Mouse (Mus musculus) liver, embryonic 11.5 days (tissue): ENCODE results near the gene C2cd6. TPM values are rescaled to one million over a fixed set of nuclear protein-coding genes. Genes with fewer than 3 reads are reported as not detected.
A peak's percentile ranks its signal among the peaks of the same experiment; 100 is the strongest.

Experiments used
- ATAC-seq: fragments of 200-750 bp; cut with Nextera tagmentation; replicated peaks from 2 replicates; pipeline ENCODE4 v1.8.0; 2017; ENCODE audit warnings: moderate number of reproducible peaks, mild to moderate bottlenecking, moderate TSS enrichment, moderate library complexity; ENCODE audit not compliant: low FRiP score
- DNase-seq: peaks from one replicate; pipeline ENCODE4 v3.0.0-alpha.2; 2017; ENCODE audit warnings: low spot score
- H3K27ac ChIP-seq: fragments of 300-500 bp; sonication (generic); 2 replicates; pipeline ENCODE4 v1.5.1; 2014; ENCODE audit warnings: mild to moderate bottlenecking, low read depth, low read length, control low read depth
- H3K27me3 ChIP-seq: fragments of 300-500 bp; sonication (generic); replicated peaks from 2 replicates; pipeline ENCODE4 v1.6.1; 2014; ENCODE audit warnings: low read length, mixed read lengths; ENCODE audit not compliant: control insufficient read depth, insufficient read depth
- H3K36me3 ChIP-seq: fragments of 300-500 bp; sonication (generic); 2 replicates; pipeline ENCODE4 v1.6.1; 2014; ENCODE audit warnings: mild to moderate bottlenecking, low read length, moderate library complexity, mixed read lengths; ENCODE audit not compliant: control insufficient read depth, insufficient read depth
- H3K4me1 ChIP-seq: fragments of 300-500 bp; sonication (generic); replicated peaks from 2 replicates; pipeline ENCODE4 v1.6.1; 2014; ENCODE audit warnings: low read length, mixed read lengths; ENCODE audit not compliant: control insufficient read depth, insufficient read depth
- H3K4me2 ChIP-seq: fragments of 300-500 bp; sonication (generic); 2 replicates; pipeline ENCODE4 v1.6.1; 2014; ENCODE audit warnings: mild to moderate bottlenecking, control low read depth, moderate library complexity
- H3K4me3 ChIP-seq: fragments of 300-500 bp; sonication (generic); 2 replicates; pipeline ENCODE4 v1.5.1; 2014; ENCODE audit warnings: low read depth, low read length, control low read depth
- H3K9ac ChIP-seq: fragments of 300-500 bp; sonication (generic); 2 replicates; pipeline ENCODE4 v1.6.1; 2014; ENCODE audit warnings: low read depth, low read length, control low read depth
- H3K9me3 ChIP-seq: fragments of 300-500 bp; sonication (generic); 2 replicates; pipeline ENCODE4 v1.6.1; 2016; ENCODE audit warnings: low read length, inconsistent platforms, mixed read lengths; ENCODE audit not compliant: control insufficient read depth
- WGBS: fragments of 180-500 bp; shearing (Covaris S2); extraction: QIAGEN DNeasy Blood & Tissue Kit; methylation state at CpG from one replicate; pipeline ENCODE4 v1.1.7; 2014; 5-methylcytosine and 5-hydroxymethylcytosine counted together
- polyA plus RNA-seq: library from polyadenylated mRNA; unstranded; fragments of >200 nt; fragmentation: Nextera tagmentation; extraction: Ambion mirVana; gene quantifications from 2 replicates; pipeline ENCODE4 v1.2.1, GENCODE M21; 2014

The C2cd6 gene
- polyA plus RNA-seq: not detected in 2 replicates

DNA sequence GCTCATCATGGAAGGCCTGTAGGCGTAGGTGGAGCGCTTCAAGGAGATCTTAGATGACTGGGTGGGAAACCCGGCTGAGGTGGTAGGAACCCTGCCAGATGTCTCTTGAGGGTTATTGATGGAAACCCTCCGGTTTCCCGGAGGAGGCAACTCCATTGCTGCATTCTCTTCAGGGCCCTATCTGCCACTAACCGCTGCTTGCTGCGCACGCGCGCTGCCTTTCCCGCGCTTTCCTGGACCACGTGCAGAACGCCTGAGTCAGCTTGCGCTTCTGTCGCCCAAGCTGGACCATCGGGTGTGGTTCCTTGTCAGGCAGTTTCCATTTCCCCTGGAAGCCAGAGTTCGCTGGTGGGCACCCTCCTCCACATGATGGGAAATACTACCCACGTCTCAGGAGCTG lies at the start of gene C2cd6:
Gene C2cd6 (minus strand): TSS at position 196 of the 400 bp plus-strand sequence.
- DNase-seq (no peak), ATAC-seq (no peak)
- H3K4me2 ChIP-seq: no peak within 1 kb of the TSS
- no peak within 1 kb of the TSS for H3K27ac ChIP-seq
- H3K27me3 ChIP-seq: no peaks in the 10 kb centered on the region
- no peaks in the 10 kb centered on the region for H3K36me3 ChIP-seq
- H3K4me1 ChIP-seq: no peaks in the 10 kb centered on the region
- H3K9ac ChIP-seq: no peak within 1 kb of the TSS
- H3K4me3 ChIP-seq: no peak within 1 kb of the TSS
- 86% methylated on average over 19 of the region's 19 CpGs for WGBS
- no peaks in the 10 kb centered on the region for H3K9me3 ChIP-seq

DNA sequence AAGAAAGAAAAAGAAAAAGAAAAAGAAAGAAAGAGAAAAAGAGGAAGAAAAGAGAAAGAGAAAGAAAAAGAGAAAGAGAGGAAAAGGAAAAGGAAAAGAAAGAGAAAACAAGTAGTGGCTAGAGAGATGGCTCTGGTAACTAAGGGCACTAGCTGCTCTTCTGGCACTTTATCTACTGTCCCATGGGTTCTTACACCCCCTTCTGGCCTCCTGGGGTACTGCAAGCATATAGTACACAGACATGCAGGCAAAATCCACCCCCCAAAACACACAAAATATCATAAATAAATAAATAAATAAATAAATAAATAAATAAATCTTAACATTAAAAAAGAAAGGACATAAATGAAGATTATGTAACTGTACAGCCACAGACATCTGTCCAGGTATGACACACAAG lies 48.1 kb upstream of the C2cd6 start:
- no peak overlapping the region for H3K27ac ChIP-seq
- H3K4me3 ChIP-seq: no peak overlapping the region
- no peaks in the 10 kb centered on the region for H3K36me3 ChIP-seq
- no peak overlapping the region for H3K9ac ChIP-seq
- H3K27me3 ChIP-seq: no peaks in the 10 kb centered on the region
- DNase-seq (peak; percentile 59), ATAC-seq (no peak)
- no peaks in the 10 kb centered on the region for H3K4me1 ChIP-seq
- H3K9me3 ChIP-seq: no peaks in the 10 kb centered on the region
- H3K4me2 ChIP-seq: no peak overlapping the region

GRCm38 (mm10) chr1:59134419-59134818 lies 39.7 kb upstream of the C2cd6 start:
- Histone ChIP-seq H3K4me1 (no peaks in the 10 kb centered on the region), H3K9me3 (no peaks in the 10 kb centered on the region), H3K9ac (no peak overlapping the region), H3K27ac (no peak overlapping the region), H3K36me3 (no peaks in the 10 kb centered on the region), H3K4me2 (no peak overlapping the region), H3K27me3 (no peaks in the 10 kb centered on the region), H3K4me3 (no peak overlapping the region)
- ATAC-seq (no peak), DNase-seq (no peak)
- 74% methylated on average over 5 of the region's 5 CpGs for WGBS

DNA sequence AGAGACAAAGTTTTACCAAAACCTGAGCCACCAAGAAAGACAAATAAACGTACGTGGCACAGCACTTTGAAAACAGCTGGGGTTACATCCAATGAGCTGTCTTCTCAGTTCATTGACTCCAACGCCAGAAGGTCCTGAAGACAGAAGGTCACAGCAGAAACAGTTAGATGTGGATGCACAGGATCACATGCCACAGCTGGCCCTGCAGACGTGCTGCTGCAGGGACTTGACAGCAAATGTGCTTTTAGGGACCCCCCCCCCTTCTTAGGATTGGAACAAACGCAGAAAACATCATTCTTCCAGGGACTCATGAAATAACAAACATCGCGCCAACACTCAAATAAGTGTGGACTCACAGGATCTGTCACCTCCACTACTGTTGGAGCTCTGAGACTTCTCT lies 34.2 kb upstream of the C2cd6 start:
- no peaks in the 10 kb centered on the region for H3K9me3 ChIP-seq
- H3K4me3 ChIP-seq: no peak overlapping the region
- no peak overlapping the region for H3K27ac ChIP-seq
- no peaks in the 10 kb centered on the region for H3K36me3 ChIP-seq
- no peak overlapping the region for H3K9ac ChIP-seq
- DNase-seq: no peak
- 68% methylated on average over 7 of the region's 7 CpGs for WGBS
- H3K4me2 ChIP-seq: no peak overlapping the region
- ATAC-seq: no peak
- no peaks in the 10 kb centered on the region for H3K27me3 ChIP-seq
- no peaks in the 10 kb centered on the region for H3K4me1 ChIP-seq

DNA sequence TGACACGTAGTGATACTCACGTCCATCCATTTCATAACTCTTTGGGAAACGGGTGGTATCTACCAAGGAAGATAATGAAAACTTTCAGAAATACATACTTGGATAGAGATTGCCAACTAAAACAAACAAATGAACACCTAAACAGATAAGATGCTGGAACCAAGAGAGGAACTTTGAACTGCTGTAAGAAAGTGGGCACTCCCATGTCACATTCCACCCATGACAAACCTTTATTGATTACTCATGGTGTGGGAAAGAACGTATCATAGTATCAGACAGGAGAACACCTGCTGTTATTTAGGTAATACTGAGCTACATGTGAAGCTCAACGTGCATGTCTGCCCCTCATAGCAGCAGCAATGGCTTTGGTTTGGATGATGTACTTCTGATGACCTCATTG lies 30.9 kb upstream of the C2cd6 start:
- H3K27me3 ChIP-seq: no peaks in the 10 kb centered on the region
- peaks cover under 1% of the 10 kb centered on the region; the same call in 1 of the 2 replicates for H3K4me1 ChIP-seq
- WGBS: 67% methylated on average over 5 of the region's 5 CpGs
- no peaks in the 10 kb centered on the region for H3K9me3 ChIP-seq
- no peak overlapping the region for H3K27ac ChIP-seq
- H3K4me2 ChIP-seq: no peak overlapping the region
- no peak for ATAC-seq
- no peak for DNase-seq
- H3K36me3 ChIP-seq: no peaks in the 10 kb centered on the region
- no peak overlapping the region for H3K4me3 ChIP-seq
- H3K9ac ChIP-seq: no peak overlapping the region

DNA sequence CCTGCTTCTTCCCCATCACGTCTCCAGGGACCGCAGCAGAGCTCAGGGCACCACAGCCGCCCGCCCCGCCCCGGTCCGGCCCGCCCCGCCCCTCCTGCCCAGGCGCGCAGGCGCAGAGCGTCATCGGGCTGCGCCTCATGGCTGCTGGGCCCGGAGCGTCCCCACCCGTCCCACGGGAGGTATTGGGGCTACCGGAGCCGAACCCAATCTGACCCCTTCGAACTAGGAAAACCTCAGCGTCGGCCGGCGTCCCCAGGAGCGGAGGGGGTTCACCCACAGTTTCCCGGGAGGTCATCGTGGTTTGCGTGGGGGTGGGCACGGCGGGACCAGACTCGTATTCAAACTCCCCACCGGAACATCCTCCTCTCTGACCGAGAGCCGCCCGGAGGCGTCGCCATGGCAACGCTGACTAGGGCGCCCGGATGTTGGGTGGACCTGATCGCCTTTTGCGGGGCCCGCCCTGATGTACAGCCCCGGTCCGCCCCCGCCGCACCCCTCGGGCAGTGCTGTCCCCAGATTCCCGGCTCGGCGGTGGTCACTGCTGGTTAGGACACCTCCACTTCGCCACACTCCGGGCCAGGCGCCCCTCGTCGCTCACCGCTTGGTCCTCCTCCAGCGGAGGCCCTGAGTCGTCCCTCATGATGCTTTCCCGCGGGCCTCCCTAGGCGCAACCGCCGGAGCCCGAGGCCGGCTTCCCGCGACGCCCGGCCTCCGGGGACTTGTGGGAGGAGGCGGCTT lies 25.2 kb upstream of the C2cd6 start, which contains the start of gene Tmem237:
Gene Tmem237 (minus strand): TSS at position 689 of the 738 bp plus-strand sequence.
- H3K27ac ChIP-seq: peak within 1 kb of the TSS; percentile 74
- peak within 1 kb of the TSS; percentile 77 for H3K4me3 ChIP-seq
- DNase-seq (peak; percentile 95), ATAC-seq (peak; percentile 96)
- peak within 1 kb of the TSS; percentile 82 for H3K9ac ChIP-seq
- under 1% methylated on average over 74 of the region's 74 CpGs for WGBS
- H3K36me3 ChIP-seq: no peaks in the 10 kb centered on the region
- H3K4me2 ChIP-seq: peak within 1 kb of the TSS; percentile 96
- no peaks in the 10 kb centered on the region for H3K27me3 ChIP-seq
- peaks cover 3% of the 10 kb centered on the region; the same call in 1 of the 2 replicates for H3K4me1 ChIP-seq
- no peaks in the 10 kb centered on the region for H3K9me3 ChIP-seq

DNA sequence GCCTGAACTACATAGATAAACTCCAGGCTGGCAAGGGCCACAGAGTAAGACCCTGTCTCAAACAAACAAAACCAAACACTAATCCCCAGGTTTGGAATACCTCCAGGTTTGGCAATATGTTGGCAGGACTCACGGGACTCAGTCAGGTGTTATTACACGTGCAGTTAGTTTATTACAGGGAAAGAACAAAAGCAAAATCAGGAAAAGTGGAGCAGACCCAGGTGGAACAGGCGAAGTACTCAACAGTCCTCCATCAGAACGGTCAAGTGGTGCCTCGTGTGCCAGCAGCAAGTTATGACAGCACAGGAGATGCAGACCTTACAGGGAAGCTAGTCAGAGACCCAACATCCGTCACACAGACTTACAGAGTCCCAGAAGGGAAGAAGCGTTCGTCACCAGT lies 15.8 kb upstream of the C2cd6 start:
- no peaks in the 10 kb centered on the region for H3K27me3 ChIP-seq
- H3K4me3 ChIP-seq: no peak overlapping the region
- ATAC-seq: no peak
- no peaks in the 10 kb centered on the region for H3K9me3 ChIP-seq
- H3K9ac ChIP-seq: no peak overlapping the region
- no peak overlapping the region for H3K27ac ChIP-seq
- H3K4me1 ChIP-seq: no peaks in the 10 kb centered on the region
- no peak for DNase-seq
- H3K4me2 ChIP-seq: no peak overlapping the region
- 80% methylated on average over 8 of the region's 8 CpGs for WGBS
- peaks cover 2% of the 10 kb centered on the region; the same call in 1 of the 2 replicates for H3K36me3 ChIP-seq

- no peak overlapping the region for H3K27ac ChIP-seq
- DNase-seq (no peak), ATAC-seq (no peak)
- H3K9me3 ChIP-seq: no peaks in the 10 kb centered on the region
- no peaks in the 10 kb centered on the region for H3K36me3 ChIP-seq
- H3K4me2 ChIP-seq: no peak overlapping the region
- H3K4me3 ChIP-seq: no peak overlapping the region
- H3K27me3 ChIP-seq: no peaks in the 10 kb centered on the region
- H3K9ac ChIP-seq: no peak overlapping the region
- no peaks in the 10 kb centered on the region for H3K4me1 ChIP-seq
- WGBS: 82% methylated on average over 6 of the region's 6 CpGs
These were observed 7.4 kb upstream of the C2cd6 start for GRCm38 (mm10) chr1:59102071-59102470.

GRCm38 (mm10) chr1:59101020-59101419 lies 6.3 kb upstream of the C2cd6 start:
- H3K9ac ChIP-seq: no peak overlapping the region
- H3K4me2 ChIP-seq: no peak overlapping the region
- H3K4me3 ChIP-seq: no peak overlapping the region
- ATAC-seq (no peak), DNase-seq (no peak)
- no peaks in the 10 kb centered on the region for H3K27me3 ChIP-seq
- WGBS: 93% methylated on average over 5 of the region's 5 CpGs
- H3K27ac ChIP-seq: no peak overlapping the region
- H3K4me1 ChIP-seq: no peaks in the 10 kb centered on the region
- H3K36me3 ChIP-seq: no peaks in the 10 kb centered on the region
- no peaks in the 10 kb centered on the region for H3K9me3 ChIP-seq
